Mouse (Mus musculus) cerebellum, adult 2 months (tissue): Measurements from ENCODE around the gene Zfp800.

Source experiments
- CTCF ChIP-seq: fragments of 200-500 bp; IDR thresholded peaks from 2 replicates; pipeline ENCODE4 v1.5.1; 2011; ENCODE audit warnings: low read depth, mild to moderate bottlenecking, control low read depth, low read length, moderate library complexity, borderline replicate concordance; ENCODE audit not compliant: insufficient read depth
- POLR2A ChIP-seq: fragments of 200-500 bp; IDR thresholded peaks from 2 replicates; pipeline ENCODE4 v1.6.1; 2011; ENCODE audit warnings: low read length, control low read depth, borderline replicate concordance; ENCODE audit not compliant: insufficient read depth

- TF ChIP-seq CTCF (no peak), POLR2A (no peak)
These were observed 205.9 kb downstream of the Zfp800 start for GRCm38 (mm10) chr6:28191935-28192334.
